Mouse (Mus musculus) C2C12 (cell line): Measurements from ENCODE around the gene AL732309.1. TPM values are rescaled to one million over a fixed set of nuclear protein-coding genes. Genes with fewer than 3 reads are reported as not detected.

ENCODE experiments used
- H3K27me3 ChIP-seq: one replicate; pipeline ENCODE4 v1.6.1; 2011; ENCODE audit not compliant: control insufficient read depth, insufficient read depth, insufficient read length
- H3K36me3 ChIP-seq: one replicate; pipeline ENCODE4 v1.6.1; 2011; ENCODE audit not compliant: control insufficient read depth, insufficient read depth
- H3K4me3 ChIP-seq: one replicate; pipeline ENCODE4 v1.5.1; 2011; ENCODE audit warnings: mild to moderate bottlenecking, control low read depth; ENCODE audit not compliant: poor library complexity, insufficient read depth, severe bottlenecking
- H3K79me2 ChIP-seq: one replicate; pipeline ENCODE4 v1.6.1; 2011; ENCODE audit not compliant: control insufficient read depth, insufficient read depth
- H3K79me3 ChIP-seq: one replicate; pipeline ENCODE4 v1.6.1; 2011; ENCODE audit warnings: low read depth, control low read depth
- H3ac ChIP-seq: one replicate; pipeline ENCODE3; 2011; ENCODE audit warnings: low read depth; ENCODE audit not compliant: control insufficient read depth, insufficient read length
- CEBPB ChIP-seq: IDR thresholded peaks from one replicate; pipeline ENCODE4 v1.6.1; 2011; ENCODE audit warnings: low read depth, mild to moderate bottlenecking, control low read depth, moderate library complexity
- CTCF ChIP-seq: IDR thresholded peaks from one replicate; pipeline ENCODE4 v1.5.1; 2011; ENCODE audit not compliant: control insufficient read depth, insufficient read depth, insufficient read length
- FOSL1 ChIP-seq: IDR thresholded peaks from one replicate; pipeline ENCODE4 v1.8.0; 2011; ENCODE audit warnings: mild to moderate bottlenecking, low read length; ENCODE audit not compliant: poor library complexity, insufficient read depth, severe bottlenecking
- MAX ChIP-seq: IDR thresholded peaks from one replicate; pipeline ENCODE4 v1.6.1; 2011; ENCODE audit warnings: mild to moderate bottlenecking, control low read depth
- MYOD1 ChIP-seq: IDR thresholded peaks from one replicate; pipeline ENCODE4 v1.6.1; 2011; ENCODE audit warnings: low read depth; ENCODE audit not compliant: control insufficient read depth, insufficient read length
- MYOG ChIP-seq: IDR thresholded peaks from one replicate; pipeline ENCODE4 v1.6.1; 2011; ENCODE audit not compliant: control insufficient read depth, insufficient read length; ENCODE audit errors: extremely low read depth
- USF1 ChIP-seq: IDR thresholded peaks from one replicate; pipeline ENCODE4 v1.6.1; 2011; ENCODE audit warnings: low read depth, mild to moderate bottlenecking, control low read depth, moderate library complexity
- polyA plus RNA-seq: library from polyadenylated mRNA; unstranded; fragments of >200 nt; fragmentation: generic; extraction: Trizol; gene quantifications from one replicate; pipeline ENCODE4 v1.2.1, GENCODE M21; 2012; ENCODE audit warnings: missing spikeins

Gene AL732309.1
- polyA plus RNA-seq, 1 experiment = 3.9 TPM

GRCm38 (mm10) chr2:25239766-25240165, 6.9 kb downstream of the AL732309.1 start:
- Histone ChIP-seq H3K27me3 (peaks cover 34% of the 10 kb centered on the region), H3K4me3 (no peak overlapping the region), H3K79me2 (no peaks in the 10 kb centered on the region), H3K79me3 (no peaks in the 10 kb centered on the region), H3ac (no peak overlapping the region), H3K36me3 (no peaks in the 10 kb centered on the region)
- TF ChIP-seq MAX (no peak), CEBPB (no peak), CTCF (no peak), MYOD1 (no peak), MYOG (no peak), USF1 (no peak), FOSL1 (no peak)

GRCm38 (mm10) chr2:25238106-25238505, 8.6 kb downstream of the AL732309.1 start:
- Histone ChIP-seq H3K79me2 (no peaks in the 10 kb centered on the region), H3K4me3 (no peak overlapping the region), H3K36me3 (no peaks in the 10 kb centered on the region), H3K79me3 (no peaks in the 10 kb centered on the region), H3ac (no peak overlapping the region), H3K27me3 (peaks cover 41% of the 10 kb centered on the region)
- no peak for TF ChIP-seq MYOD1
- no peak for TF ChIP-seq CTCF
- no peak for TF ChIP-seq USF1
- no peak for TF ChIP-seq MYOG
- TF ChIP-seq CEBPB = no peak

- H3K79me2 ChIP-seq = no peaks in the 10 kb centered on the region
- no peak overlapping the region for H3ac ChIP-seq
- H3K27me3 ChIP-seq = peaks cover 42% of the 10 kb centered on the region
- TF ChIP-seq FOSL1 = no peak
- no peak for TF ChIP-seq USF1
- no peak for TF ChIP-seq MYOG
- TF ChIP-seq MAX = no peak
- no peak for TF ChIP-seq MYOD1
- no peak for TF ChIP-seq CEBPB
- TF ChIP-seq CTCF = no peak
- H3K36me3 ChIP-seq = no peaks in the 10 kb centered on the region
- no peaks in the 10 kb centered on the region for H3K79me3 ChIP-seq
- no peak overlapping the region for H3K4me3 ChIP-seq
Measured at GRCm38 (mm10) chr2:25237522-25237921, 9.1 kb downstream of the AL732309.1 start.

- Histone ChIP-seq H3K27me3 (peaks cover 42% of the 10 kb centered on the region), H3K79me2 (no peaks in the 10 kb centered on the region), H3K4me3 (no peak within 1 kb of the TSS), H3K36me3 (no peaks in the 10 kb centered on the region), H3K79me3 (no peaks in the 10 kb centered on the region), H3ac (no peak within 1 kb of the TSS)
- TF ChIP-seq CEBPB (no peak), FOSL1 (no peak), USF1 (no peak), MAX (no peak), MYOD1 (no peak), MYOG (no peak), CTCF (no peak)
Measured at GRCm38 (mm10) chr2:25236614-25237013, 10.0 kb downstream of the AL732309.1 start, which contains the start of gene Rnf224. TSS of gene Rnf224 (minus strand) at chr2:25236787.

- no peaks in the 10 kb centered on the region for H3K79me2 ChIP-seq
- H3K36me3 ChIP-seq = no peaks in the 10 kb centered on the region
- TF ChIP-seq CTCF (no peak), MYOD1 (no peak), MAX (no peak)
- peaks cover 56% of the 10 kb centered on the region for H3K27me3 ChIP-seq
- H3K4me3 ChIP-seq = no peak overlapping the region
- H3K79me3 ChIP-seq = no peaks in the 10 kb centered on the region
- H3ac ChIP-seq = no peak overlapping the region
Measured at GRCm38 (mm10) chr2:25234551-25235220, 12.0 kb downstream of the AL732309.1 start.

- peaks cover 56% of the 10 kb centered on the region for H3K27me3 ChIP-seq
- H3K79me2 ChIP-seq = no peaks in the 10 kb centered on the region
Measured at GRCm38 (mm10) chr2:25234050-25234449, 12.6 kb downstream of the AL732309.1 start, which contains the start of gene Slc34a3. TSS of gene Slc34a3 (minus strand) at chr2:25234364.

More at GRCm38 (mm10) chr2:25234050-25234449, 12.6 kb downstream of the AL732309.1 start, which contains the start of gene Slc34a3:
- no peak within 1 kb of the TSS for H3K4me3 ChIP-seq
- no peaks in the 10 kb centered on the region for H3K79me3 ChIP-seq
- H3K36me3 ChIP-seq = no peaks in the 10 kb centered on the region
- no peak within 1 kb of the TSS for H3ac ChIP-seq
- TF ChIP-seq FOSL1 = no peak
- no peak for TF ChIP-seq MAX
- TF ChIP-seq CEBPB = no peak
- no peak for TF ChIP-seq MYOD1
- TF ChIP-seq USF1 = no peak
- no peak for TF ChIP-seq CTCF
- no peak for TF ChIP-seq MYOG
